Mouse (Mus musculus) neural tube, embryonic 12.5 days (tissue): ENCODE results near the gene Tvp23a. TPM values are rescaled to one million over a fixed set of nuclear protein-coding genes. Genes with fewer than 3 reads are reported as not detected.

Experiments used
- ATAC-seq: fragments of 200-750 bp; cut with Nextera tagmentation; 2 replicates; pipeline ENCODE4 v1.8.0; 2017; ENCODE audit warnings: low read depth, mild to moderate bottlenecking, moderate TSS enrichment, moderate library complexity; ENCODE audit not compliant: low FRiP score
- H3K27ac ChIP-seq: fragments of 300-500 bp; sonication (generic); 2 replicates; pipeline ENCODE4 v1.5.1; 2016
- H3K27me3 ChIP-seq: fragments of 300-500 bp; sonication (generic); replicated peaks from 2 replicates; pipeline ENCODE4 v1.6.1; 2016; ENCODE audit warnings: mild to moderate bottlenecking
- H3K36me3 ChIP-seq: fragments of 300-500 bp; sonication (generic); 2 replicates; pipeline ENCODE4 v1.6.1; 2016; ENCODE audit warnings: mild to moderate bottlenecking
- H3K4me1 ChIP-seq: fragments of 300-500 bp; sonication (generic); 2 replicates; pipeline ENCODE4 v1.6.1; 2016
- H3K4me2 ChIP-seq: fragments of 300-500 bp; sonication (generic); replicated peaks from 2 replicates; pipeline ENCODE4 v1.6.1; 2016; ENCODE audit warnings: mild to moderate bottlenecking
- H3K4me3 ChIP-seq: fragments of 300-500 bp; sonication (generic); 2 replicates; pipeline ENCODE4 v1.5.1; 2016
- H3K9ac ChIP-seq: fragments of 300-500 bp; sonication (generic); 2 replicates; pipeline ENCODE4 v1.6.1; 2016; ENCODE audit warnings: mild to moderate bottlenecking
- H3K9me3 ChIP-seq: fragments of 300-500 bp; sonication (generic); 2 replicates; pipeline ENCODE4 v1.6.1; 2016; ENCODE audit warnings: mild to moderate bottlenecking
- WGBS: fragments of 180-500 bp; shearing (Covaris S2); methylation state at CpG from one replicate; pipeline ENCODE4 v1.1.7; 2016; 5-methylcytosine and 5-hydroxymethylcytosine counted together
- polyA plus RNA-seq: library from polyadenylated mRNA; unstranded; fragments of >200 nt; fragmentation: Nextera tagmentation; extraction: Ambion mirVana; gene quantifications from 2 replicates; pipeline ENCODE4 v1.2.1, GENCODE M21; 2016

The Tvp23a gene
- 33.2 and 33.8 TPM in 2 replicates for polyA plus RNA-seq

DNA sequence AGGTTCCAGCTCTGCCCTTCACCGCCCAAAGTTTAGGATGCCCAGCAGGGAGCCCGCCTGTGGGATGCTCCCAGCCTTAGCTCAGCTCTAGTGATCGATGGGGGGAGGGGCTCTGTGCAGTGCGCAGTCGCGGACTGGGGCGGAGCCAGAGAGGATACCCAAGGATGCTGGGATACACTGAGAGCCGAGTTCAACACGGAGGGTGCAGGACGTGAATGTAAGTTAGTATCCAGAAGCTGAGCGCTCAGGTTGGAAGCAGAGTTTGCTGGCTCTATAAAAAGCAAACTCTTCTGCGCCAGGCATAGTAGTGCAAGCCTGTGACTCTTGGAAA lies at the start of gene Tvp23a:
TSS of gene Tvp23a (minus strand) at position 99 of the 331 bp plus-strand sequence.
- peaks cover 25% of the 10 kb centered on the region for H3K4me1 ChIP-seq
- peak within 1 kb of the TSS; percentile 45 for H3K4me3 ChIP-seq
- 2% methylated on average over 12 of the region's 12 CpGs for whole genome bisulfite sequencing
- H3K36me3 ChIP-seq, result no peaks in the 10 kb centered on the region
- H3K4me2 ChIP-seq, result peak within 1 kb of the TSS; percentile 71
- no peaks in the 10 kb centered on the region for H3K27me3 ChIP-seq
- no peaks in the 10 kb centered on the region for H3K9me3 ChIP-seq
- peak within 1 kb of the TSS; percentile 51 for H3K27ac ChIP-seq
- H3K9ac ChIP-seq, result peak within 1 kb of the TSS; percentile 62
- ATAC-seq, result peak; percentile 98

DNA sequence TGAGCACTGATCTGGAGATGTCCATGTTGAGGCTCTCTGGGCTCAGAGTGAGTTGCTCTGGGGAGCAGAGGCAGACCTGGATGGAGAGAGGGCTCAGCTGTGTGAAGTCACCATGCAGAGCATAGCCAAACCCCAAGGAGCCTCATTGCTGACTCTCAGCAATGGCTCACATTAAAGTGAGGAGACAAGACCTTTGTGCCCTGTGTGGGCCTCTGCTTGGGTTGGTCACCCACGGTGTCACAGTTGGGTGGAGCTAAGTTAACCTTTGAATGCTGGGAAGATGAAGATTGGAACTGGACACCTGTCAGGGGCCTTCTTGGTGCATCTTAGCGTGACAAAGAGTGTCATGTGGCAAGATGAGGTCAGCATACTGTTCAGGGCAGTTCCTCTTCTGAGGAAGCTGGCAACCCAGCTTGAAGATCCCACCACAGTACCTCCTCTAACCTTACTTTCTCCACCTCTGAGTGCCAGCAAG lies 48.7 kb upstream of the Tvp23a start:
- Histone ChIP-seq H3K27ac (no peak overlapping the region), H3K27me3 (0 out of 2 replicates have a peak, but pooled peaks cover 2% of the 10 kb centered on the region), H3K9me3 (no peaks in the 10 kb centered on the region), H3K4me3 (no peak overlapping the region), H3K36me3 (no peaks in the 10 kb centered on the region), H3K4me1 (no peaks in the 10 kb centered on the region), H3K9ac (no peak overlapping the region), H3K4me2 (no peak overlapping the region)
- 77% methylated on average over 2 of the region's 2 CpGs for WGBS
- ATAC-seq, result no peak

DNA sequence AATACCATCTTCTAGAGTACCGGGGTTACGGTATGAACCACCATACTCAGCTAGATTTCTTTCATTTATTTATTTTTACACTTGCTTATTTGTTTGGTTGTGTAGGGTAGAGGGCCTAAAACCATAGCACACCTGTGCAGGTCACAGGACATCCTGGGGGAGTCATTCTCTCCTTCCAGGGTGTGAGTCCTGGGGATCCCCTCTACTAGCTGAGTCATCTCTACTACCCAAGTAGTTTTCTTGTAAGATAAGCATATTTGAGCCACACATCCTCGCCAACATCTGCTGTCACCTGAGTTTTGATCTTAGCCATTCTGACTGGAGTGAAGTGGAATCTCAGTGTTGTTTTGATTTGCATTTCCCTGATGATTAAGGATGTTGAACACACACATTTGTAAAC lies 45.4 kb upstream of the Tvp23a start:
- H3K9ac ChIP-seq, result no peak overlapping the region
- H3K27me3 ChIP-seq, result peaks cover 2% of the 10 kb centered on the region; the same call in 1 of the 2 replicates
- 87% methylated on average over 3 of the region's 3 CpGs for WGBS
- H3K9me3 ChIP-seq, result no peaks in the 10 kb centered on the region
- ATAC-seq, result no peak
- H3K27ac ChIP-seq, result no peak overlapping the region
- peaks cover 6% of the 10 kb centered on the region; the same call in 1 of the 2 replicates for H3K4me1 ChIP-seq
- no peak overlapping the region for H3K4me2 ChIP-seq
- H3K4me3 ChIP-seq, result no peak overlapping the region
- H3K36me3 ChIP-seq, result no peaks in the 10 kb centered on the region

DNA sequence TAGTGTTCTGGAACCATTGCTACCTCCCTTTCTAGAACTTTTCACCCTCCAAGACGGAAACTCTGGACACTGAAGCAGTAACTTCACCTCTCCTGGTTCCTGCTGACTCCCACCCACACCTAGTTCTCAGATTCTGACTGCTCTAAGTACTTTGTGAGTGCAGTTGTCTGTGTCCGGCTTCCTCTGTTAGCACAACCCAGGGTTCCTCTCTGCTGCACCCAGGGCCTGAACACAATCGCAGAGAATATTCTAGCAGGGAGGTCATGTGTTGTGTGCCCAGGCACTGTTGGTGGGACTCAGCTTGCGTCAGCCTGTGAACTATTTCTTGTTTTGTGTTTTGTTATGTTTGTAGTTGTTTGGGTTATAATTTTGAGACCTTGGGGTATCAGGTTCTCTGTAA lies 44.6 kb upstream of the Tvp23a start:
- no peaks in the 10 kb centered on the region for H3K9me3 ChIP-seq
- 85% methylated on average over 4 of the region's 4 CpGs for WGBS
- H3K9ac ChIP-seq, result no peak overlapping the region
- H3K36me3 ChIP-seq, result no peaks in the 10 kb centered on the region
- H3K4me2 ChIP-seq, result no peak overlapping the region
- no peak overlapping the region for H3K27ac ChIP-seq
- H3K4me3 ChIP-seq, result no peak overlapping the region
- peaks cover 6% of the 10 kb centered on the region; the same call in 1 of the 2 replicates for H3K4me1 ChIP-seq
- peaks cover 2% of the 10 kb centered on the region; the same call in 1 of the 2 replicates for H3K27me3 ChIP-seq
- ATAC-seq, result no peak

DNA sequence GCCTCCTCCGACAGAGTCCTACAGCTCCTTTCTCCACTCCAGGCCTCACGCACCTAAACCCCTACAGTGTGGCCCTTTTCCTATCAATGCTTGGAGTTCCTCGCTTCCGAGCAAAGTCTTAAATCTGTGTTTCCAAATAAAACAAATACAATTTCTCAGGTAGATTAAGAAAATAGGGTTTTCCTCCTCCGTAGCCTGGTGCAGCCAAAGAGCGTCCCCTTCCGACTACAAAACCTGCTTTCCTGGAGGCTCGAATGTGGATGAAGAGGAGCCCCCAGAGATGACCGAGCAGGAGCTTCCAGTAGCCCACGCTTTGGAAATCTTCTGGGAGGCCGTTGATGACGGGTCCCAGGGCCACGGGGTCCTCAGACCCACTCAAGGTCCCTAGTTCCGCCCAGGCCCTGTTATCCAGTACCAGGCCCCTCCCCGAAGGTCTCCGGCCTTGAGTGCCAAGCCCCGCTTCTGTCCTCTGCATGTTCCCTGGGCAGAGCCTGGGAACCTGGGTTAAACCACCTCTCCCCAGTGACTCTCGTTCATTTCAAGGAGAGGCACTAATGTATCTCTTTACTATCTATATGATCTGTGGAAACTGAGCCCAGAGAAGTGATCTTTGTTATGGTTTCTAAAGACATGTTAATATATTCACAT lies 43.5 kb upstream of the Tvp23a start:
- Histone ChIP-seq H3K9ac (no peak overlapping the region), H3K4me1 (peaks cover 6% of the 10 kb centered on the region; the same call in 1 of the 2 replicates), H3K4me3 (no peak overlapping the region), H3K4me2 (no peak overlapping the region), H3K27me3 (peaks cover 2% of the 10 kb centered on the region; the same call in 1 of the 2 replicates), H3K36me3 (no peaks in the 10 kb centered on the region), H3K9me3 (no peaks in the 10 kb centered on the region), H3K27ac (no peak overlapping the region)
- ATAC-seq, result no peak
- 85% methylated on average over 18 of the region's 18 CpGs for WGBS

DNA sequence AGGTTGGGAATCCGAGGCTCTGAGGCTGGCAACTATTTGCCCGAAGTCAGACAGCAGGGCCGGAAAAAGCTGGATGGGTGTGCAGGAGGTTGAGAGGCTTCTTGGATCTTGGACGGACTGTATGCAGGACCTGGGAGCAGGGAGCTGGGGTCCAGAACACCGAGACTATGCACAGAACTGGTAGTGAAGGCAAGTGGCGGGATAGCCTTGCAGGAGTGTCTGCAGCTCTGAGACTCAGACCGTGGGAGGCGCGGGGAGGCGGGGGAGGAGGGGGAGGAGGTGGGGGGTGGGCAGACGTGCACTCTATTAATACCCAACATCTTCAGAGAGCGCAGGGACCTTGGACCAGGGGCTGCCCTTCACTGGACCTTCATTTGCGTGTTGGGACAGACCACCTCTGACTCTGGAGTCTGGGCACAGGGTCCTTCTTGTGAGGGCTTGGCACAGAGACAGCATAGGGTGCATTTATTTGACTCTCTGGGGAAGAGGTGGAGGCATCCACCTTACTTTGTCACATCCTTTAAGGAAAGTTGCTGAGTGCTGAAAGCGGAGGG lies 42.8 kb upstream of the Tvp23a start:
- no peak for ATAC-seq

DNA sequence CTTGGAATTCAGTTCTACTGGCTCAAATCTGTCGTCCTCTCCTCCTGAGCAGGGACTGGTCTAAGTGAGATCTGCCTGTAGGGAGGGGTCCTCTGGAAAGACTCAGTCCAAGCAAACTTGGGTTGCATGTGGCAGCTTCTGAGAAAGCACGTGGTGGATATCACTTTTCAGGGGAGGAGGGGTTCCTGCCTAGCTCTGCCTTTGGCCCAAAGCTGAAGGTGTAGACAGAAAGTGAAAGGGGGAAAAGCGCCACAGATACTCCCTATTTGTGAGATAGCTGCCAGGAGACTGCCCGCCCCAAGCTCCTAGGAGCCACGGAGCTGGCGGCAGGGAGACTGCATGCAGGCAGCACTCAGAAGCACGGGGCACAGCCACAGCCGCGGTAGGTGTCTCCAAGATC lies 42.3 kb upstream of the Tvp23a start:
- H3K9me3 ChIP-seq, result no peaks in the 10 kb centered on the region
- peak overlapping the region; percentile 41 for H3K4me2 ChIP-seq
- no peaks in the 10 kb centered on the region for H3K36me3 ChIP-seq
- H3K27ac ChIP-seq, result no peak overlapping the region
- H3K27me3 ChIP-seq, result peaks cover 2% of the 10 kb centered on the region; the same call in 1 of the 2 replicates
- ATAC-seq, result no peak
- WGBS, result 13% methylated on average over 9 of the region's 9 CpGs
- peaks cover 6% of the 10 kb centered on the region; the same call in 1 of the 2 replicates for H3K4me1 ChIP-seq
- H3K9ac ChIP-seq, result no peak overlapping the region
- H3K4me3 ChIP-seq, result no peak overlapping the region

More for the DNA sequence above, 42.8 kb upstream of the Tvp23a start:
- Histone ChIP-seq H3K27ac (no peak overlapping the region), H3K9ac (no peak overlapping the region), H3K4me1 (peaks cover 6% of the 10 kb centered on the region; the same call in 1 of the 2 replicates), H3K27me3 (peaks cover 2% of the 10 kb centered on the region; the same call in 1 of the 2 replicates), H3K4me3 (no peak overlapping the region), H3K36me3 (no peaks in the 10 kb centered on the region), H3K9me3 (no peaks in the 10 kb centered on the region), H3K4me2 (peak overlapping the region; percentile 41)
- 28% methylated on average over 12 of the region's 14 CpGs for WGBS

DNA sequence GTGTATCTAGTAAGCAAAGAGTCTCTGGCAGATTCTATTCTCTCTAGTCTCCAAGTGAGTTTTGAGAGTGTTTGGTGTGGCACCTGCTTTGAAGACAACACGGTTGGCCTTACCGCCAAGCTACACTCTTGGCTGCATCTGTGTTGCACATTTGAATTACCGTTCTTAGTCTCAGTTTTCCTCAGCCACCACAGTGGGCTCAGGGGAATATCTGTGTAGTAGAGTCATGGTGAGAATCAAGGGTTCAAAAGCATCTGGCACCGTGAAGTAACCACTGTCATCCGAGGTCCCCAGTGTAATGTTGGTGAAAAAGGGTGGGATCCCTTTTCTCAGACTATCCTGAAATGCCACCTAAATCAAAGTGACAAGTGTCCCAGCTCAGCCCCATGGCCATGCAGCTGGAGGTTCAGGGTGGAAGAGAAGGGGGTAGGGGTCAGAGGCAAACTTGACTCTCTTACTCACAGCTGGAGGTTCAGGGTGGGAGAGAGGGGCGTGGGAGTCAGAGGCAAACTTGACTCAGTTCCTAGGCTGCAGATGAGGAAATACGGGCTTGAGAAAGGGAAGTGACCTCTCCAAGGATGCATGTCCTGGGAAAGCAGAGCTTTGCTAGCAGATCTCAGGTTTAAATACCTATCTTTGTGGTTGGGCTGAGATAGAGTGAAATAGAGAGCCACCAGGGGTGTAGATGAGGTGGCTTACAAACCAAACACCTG lies 41.8 kb upstream of the Tvp23a start:
- H3K4me3 ChIP-seq, result no peak overlapping the region
- peaks cover 2% of the 10 kb centered on the region; the same call in 1 of the 2 replicates for H3K27me3 ChIP-seq
- H3K9me3 ChIP-seq, result no peaks in the 10 kb centered on the region
- H3K4me1 ChIP-seq, result peaks cover 6% of the 10 kb centered on the region; the same call in 1 of the 2 replicates
- H3K36me3 ChIP-seq, result no peaks in the 10 kb centered on the region
- H3K27ac ChIP-seq, result no peak overlapping the region
- no peak overlapping the region for H3K9ac ChIP-seq
- no peak overlapping the region for H3K4me2 ChIP-seq
- 85% methylated on average over 7 of the region's 7 CpGs for WGBS
- ATAC-seq, result no peak

DNA sequence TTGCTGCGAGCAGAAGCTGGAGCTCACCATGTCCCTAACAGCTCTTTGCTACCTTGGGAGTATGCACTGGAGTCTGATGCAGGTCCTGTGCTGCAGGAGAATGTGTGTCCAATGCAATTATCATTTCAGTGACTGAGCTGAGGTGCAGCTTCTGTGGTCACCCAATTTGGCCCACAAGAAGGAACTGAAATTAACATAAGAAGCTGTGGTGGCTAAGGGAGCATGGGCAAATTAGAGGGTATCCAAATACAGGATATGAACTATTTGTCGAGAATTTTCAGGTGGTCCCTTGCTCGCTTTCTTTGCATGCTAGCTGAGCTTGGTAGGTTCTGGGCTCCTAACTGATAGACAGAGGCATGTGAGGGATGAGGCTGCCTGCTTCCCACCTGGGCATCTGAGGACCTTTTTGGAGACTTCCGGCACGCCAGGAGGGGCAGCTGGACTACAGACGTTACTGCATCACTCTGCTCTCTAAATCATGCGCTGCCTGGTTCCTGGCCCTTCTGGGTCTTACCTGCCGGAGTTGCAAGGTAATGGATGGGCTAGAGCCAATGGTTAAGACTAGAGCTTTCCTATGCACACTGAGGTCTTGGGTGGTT lies 40.8 kb upstream of the Tvp23a start:
- H3K4me1 ChIP-seq, result peaks cover 6% of the 10 kb centered on the region; the same call in 1 of the 2 replicates
- H3K4me3 ChIP-seq, result no peak overlapping the region
- no peak overlapping the region for H3K4me2 ChIP-seq
- H3K27ac ChIP-seq, result no peak overlapping the region
- H3K36me3 ChIP-seq, result no peaks in the 10 kb centered on the region
- H3K9ac ChIP-seq, result no peak overlapping the region
- no peak for ATAC-seq
- H3K9me3 ChIP-seq, result no peaks in the 10 kb centered on the region
- WGBS, result 91% methylated on average over 8 of the region's 8 CpGs
- no peaks in the 10 kb centered on the region; the same call in 1 of the 2 replicates for H3K27me3 ChIP-seq

DNA sequence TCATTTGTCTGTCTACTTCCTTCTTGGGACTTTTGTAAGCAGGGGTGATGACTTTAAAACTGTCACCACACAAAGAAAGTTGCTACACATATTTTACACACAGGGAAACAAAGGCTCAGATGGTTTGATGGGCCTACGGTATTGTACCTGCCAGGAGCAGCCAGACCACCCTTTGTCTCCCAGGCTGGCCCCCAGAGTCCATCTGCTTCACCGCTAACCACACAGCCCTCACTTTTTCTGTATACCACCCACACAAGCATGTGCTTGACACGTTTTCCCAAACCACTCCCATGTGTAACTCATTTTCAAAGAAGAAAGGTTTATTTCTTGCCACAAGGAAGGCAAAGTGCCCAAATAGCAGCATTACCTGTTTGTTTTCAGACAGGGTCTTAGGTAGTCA lies 39.8 kb upstream of the Tvp23a start:
- H3K4me2 ChIP-seq, result no peak overlapping the region
- WGBS, result 50% methylated on average over 3 of the region's 3 CpGs
- ATAC-seq, result no peak

DNA sequence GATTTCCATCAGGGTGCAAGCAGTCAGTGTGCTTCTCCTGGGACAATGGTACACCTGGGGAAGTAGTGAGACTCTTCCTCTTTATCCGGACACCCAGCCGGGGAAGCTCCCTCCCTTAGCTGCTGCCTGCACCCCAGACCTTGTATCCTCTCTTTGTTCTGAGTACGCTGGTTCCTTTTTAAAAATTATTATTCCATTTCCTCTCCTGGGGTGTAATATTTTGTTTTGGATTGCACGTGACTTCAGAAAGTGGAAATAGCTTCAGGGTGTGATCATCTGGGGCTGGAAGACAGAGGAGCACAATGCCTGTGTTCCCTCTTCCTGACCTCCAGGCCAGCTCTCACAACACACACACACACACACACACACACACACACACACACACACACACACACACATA lies 35.2 kb upstream of the Tvp23a start:
- Histone ChIP-seq H3K27ac (no peak overlapping the region), H3K27me3 (no peaks in the 10 kb centered on the region), H3K9me3 (no peaks in the 10 kb centered on the region), H3K4me2 (no peak overlapping the region), H3K36me3 (no peaks in the 10 kb centered on the region), H3K4me1 (no peaks in the 10 kb centered on the region), H3K9ac (no peak overlapping the region), H3K4me3 (no peak overlapping the region)
- ATAC-seq, result no peak
- 79% methylated on average over 4 of the region's 4 CpGs for WGBS

More for the DNA sequence above, 39.8 kb upstream of the Tvp23a start:
- H3K4me3 ChIP-seq, result no peak overlapping the region
- peaks cover 6% of the 10 kb centered on the region; the same call in 1 of the 2 replicates for H3K4me1 ChIP-seq
- no peak overlapping the region for H3K9ac ChIP-seq
- H3K9me3 ChIP-seq, result no peaks in the 10 kb centered on the region
- no peak overlapping the region for H3K27ac ChIP-seq
- no peaks in the 10 kb centered on the region; the same call in 1 of the 2 replicates for H3K27me3 ChIP-seq
- H3K36me3 ChIP-seq, result no peaks in the 10 kb centered on the region

DNA sequence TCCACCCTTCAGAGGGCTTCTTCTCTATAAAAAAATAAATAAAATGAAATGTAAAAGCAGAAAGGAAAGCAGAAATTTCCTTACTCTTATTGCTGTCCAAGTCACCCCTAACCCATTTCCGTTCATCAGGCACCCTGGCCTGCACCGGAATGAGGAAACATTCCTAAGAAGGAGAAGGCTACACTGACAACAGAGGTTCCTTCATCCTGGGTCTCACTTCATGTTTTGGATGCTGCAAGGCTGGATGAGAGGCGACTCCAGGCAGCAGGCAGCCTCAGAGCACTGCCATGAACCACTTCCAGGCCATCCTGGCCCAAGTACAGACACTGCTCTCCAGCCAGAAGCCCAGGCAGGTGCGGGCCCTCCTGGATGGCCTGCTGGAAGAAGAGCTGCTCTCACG lies 32.7 kb upstream of the Tvp23a start, which contains the start of gene Ciita:
TSS of gene Ciita (plus strand) at position 203 of the 400 bp plus-strand sequence.
- Histone ChIP-seq H3K4me1 (no peaks in the 10 kb centered on the region), H3K4me2 (no peak within 1 kb of the TSS), H3K27ac (no peak within 1 kb of the TSS), H3K27me3 (no peaks in the 10 kb centered on the region), H3K4me3 (no peak within 1 kb of the TSS), H3K36me3 (no peaks in the 10 kb centered on the region), H3K9me3 (no peaks in the 10 kb centered on the region), H3K9ac (no peak within 1 kb of the TSS)
- WGBS, result 85% methylated on average over 5 of the region's 5 CpGs
- ATAC-seq, result no peak
